Mouse (Mus musculus) intestine, postnatal 0 days (tissue): Measurements from ENCODE around the gene Rnaseh2a. TPM values are rescaled to one million over a fixed set of nuclear protein-coding genes. Genes with fewer than 3 reads are reported as not detected.

Source experiments
- ATAC-seq: fragments of 200-750 bp; cut with Nextera tagmentation; 2 replicates; pipeline ENCODE4 v1.8.0; 2017; ENCODE audit warnings: mild to moderate bottlenecking, moderate TSS enrichment, moderate library complexity
- H3K27ac ChIP-seq: fragments of 300-500 bp; sonication (generic); 2 replicates; pipeline ENCODE4 v1.5.1; 2014; ENCODE audit warnings: mild to moderate bottlenecking, low read depth, low read length, moderate library complexity
- H3K27me3 ChIP-seq: fragments of 300-500 bp; sonication (generic); replicated peaks from 2 replicates; pipeline ENCODE4 v1.6.1; 2014; ENCODE audit warnings: low read length, mixed read lengths; ENCODE audit not compliant: control insufficient read depth, insufficient read depth
- H3K36me3 ChIP-seq: fragments of 300-500 bp; sonication (generic); 2 replicates; pipeline ENCODE4 v1.6.1; 2014; ENCODE audit warnings: mild to moderate bottlenecking, moderate library complexity; ENCODE audit not compliant: control insufficient read depth, insufficient read depth
- H3K4me1 ChIP-seq: fragments of 300-500 bp; sonication (generic); replicated peaks from 2 replicates; pipeline ENCODE4 v1.6.1; 2014; ENCODE audit warnings: antibody characterized with exemption, low read length, mixed read lengths; ENCODE audit not compliant: control insufficient read depth, insufficient read depth
- H3K4me2 ChIP-seq: fragments of 300-500 bp; sonication (generic); replicated peaks from 2 replicates; pipeline ENCODE4 v1.6.1; 2014; ENCODE audit warnings: low read depth, mild to moderate bottlenecking, moderate library complexity
- H3K4me3 ChIP-seq: fragments of 300-500 bp; sonication (generic); 2 replicates; pipeline ENCODE4 v1.5.1; 2014; ENCODE audit warnings: low read depth, low read length
- H3K9ac ChIP-seq: fragments of 300-500 bp; sonication (generic); 2 replicates; pipeline ENCODE4 v1.6.1; 2014; ENCODE audit warnings: mild to moderate bottlenecking, low read depth, low read length
- H3K9me3 ChIP-seq: fragments of 300-500 bp; sonication (generic); 2 replicates; pipeline ENCODE4 v1.6.1; 2016; ENCODE audit warnings: mixed run types; ENCODE audit not compliant: control insufficient read depth
- CTCF ChIP-seq: sonication (generic); IDR thresholded peaks from 2 replicates; pipeline ENCODE4 v1.5.1; 2016; ENCODE audit warnings: low read depth, mild to moderate bottlenecking, control low read depth, antibody characterized with exemption, moderate library complexity
- WGBS: fragments of 180-500 bp; shearing (Covaris S2); extraction: QIAGEN DNeasy Blood & Tissue Kit; methylation state at CpG from one replicate; pipeline ENCODE4 v1.1.7; 2014; 5-methylcytosine and 5-hydroxymethylcytosine counted together
- polyA plus RNA-seq: library from polyadenylated mRNA; unstranded; fragments of >200 nt; fragmentation: Nextera tagmentation; extraction: Ambion mirVana; gene quantifications from 2 replicates; pipeline ENCODE4 v1.2.1, GENCODE M21; 2015

Gene Rnaseh2a
- polyA plus RNA-seq, 1 experiment from 2014 or later = 53.2 TPM

DNA sequence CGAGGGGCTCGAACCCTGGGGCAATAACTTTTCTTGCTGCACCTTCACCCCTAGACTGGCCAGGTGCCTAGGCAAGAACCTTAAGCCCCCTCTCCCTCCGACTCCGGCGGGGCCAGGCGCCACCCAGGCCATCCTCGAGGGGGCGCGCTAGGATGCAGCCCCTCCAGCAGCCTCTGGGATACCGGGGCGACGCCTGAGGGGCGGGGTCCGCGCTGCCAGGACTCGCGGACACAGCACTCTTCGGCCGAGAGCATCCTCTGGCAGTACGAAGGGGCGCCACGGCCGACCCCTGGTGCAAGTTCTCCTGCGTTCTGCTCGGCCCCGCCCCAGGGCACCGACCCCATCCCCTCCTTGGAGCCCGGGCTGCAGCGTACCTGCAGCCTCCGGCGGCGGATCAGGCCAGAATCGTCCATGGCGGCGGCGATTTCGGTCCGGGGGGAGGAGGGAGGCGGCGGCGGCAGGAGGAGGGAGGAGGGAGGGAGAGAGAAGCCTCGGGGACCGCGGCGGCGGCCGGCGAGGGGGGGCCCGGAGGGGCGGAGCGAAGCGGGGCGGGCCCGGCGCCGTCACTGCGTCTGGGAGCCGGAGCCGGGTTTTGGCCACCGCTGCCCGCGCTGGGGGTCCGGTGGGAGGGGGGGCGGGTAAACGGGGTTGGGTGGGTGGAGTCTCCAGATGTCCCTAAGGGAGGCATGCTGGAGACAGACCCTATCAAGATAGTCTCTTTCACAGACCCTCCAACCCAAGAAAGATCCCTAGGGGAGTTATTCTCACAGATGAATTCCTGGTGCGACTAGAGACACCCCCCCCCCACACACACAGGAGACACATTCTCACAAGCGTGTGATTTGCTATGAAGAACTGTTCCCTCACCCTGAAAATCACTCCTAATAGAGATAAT lies 23.7 kb downstream of the Rnaseh2a start:
- no peak overlapping the region for H3K27ac ChIP-seq
- peak overlapping the region; percentile 67 for H3K4me2 ChIP-seq
- TF ChIP-seq CTCF = peak; percentile 43
- H3K4me3 ChIP-seq = peak overlapping the region; percentile 32
- under 1% methylated on average over 51 of the region's 67 CpGs for WGBS
- peak; percentile 28; the same call in 1 of the 2 replicates for ATAC-seq
- no peaks in the 10 kb centered on the region for H3K9me3 ChIP-seq
- H3K4me1 ChIP-seq = no peaks in the 10 kb centered on the region
- H3K9ac ChIP-seq = no peak overlapping the region
- H3K36me3 ChIP-seq = no peaks in the 10 kb centered on the region
- H3K27me3 ChIP-seq = peaks cover 51% of the 10 kb centered on the region

DNA sequence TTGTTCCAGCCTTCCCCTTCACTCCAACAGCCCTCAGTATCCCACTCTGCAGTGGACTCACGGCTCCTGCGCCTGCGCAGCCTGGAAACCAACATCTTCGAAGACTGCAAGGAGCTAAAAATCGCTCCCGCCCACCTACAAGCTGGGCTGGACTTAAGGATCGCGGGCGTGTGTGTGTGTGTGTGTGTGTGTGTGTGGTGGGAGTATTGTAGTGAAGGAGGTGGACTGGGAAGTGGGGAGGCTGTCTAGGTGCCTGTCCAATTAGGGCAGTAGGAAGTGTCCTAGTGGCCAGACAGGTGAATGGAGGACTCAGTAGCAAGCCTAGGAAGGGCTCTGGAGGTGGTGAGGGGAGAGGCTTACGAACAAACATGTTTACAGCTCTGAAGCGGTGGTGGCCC lies 24.3 kb downstream of the Rnaseh2a start:
- H3K27ac ChIP-seq = no peak overlapping the region
- peak; percentile 46; the same call in 1 of the 2 replicates for ATAC-seq
- H3K4me3 ChIP-seq = peak overlapping the region; percentile 32; the same call in 1 of the 2 replicates
- 5% methylated on average over 11 of the region's 11 CpGs for WGBS
- no peak overlapping the region for H3K9ac ChIP-seq
- no peaks in the 10 kb centered on the region for H3K9me3 ChIP-seq
- H3K4me2 ChIP-seq = peak overlapping the region; percentile 67
- H3K36me3 ChIP-seq = no peaks in the 10 kb centered on the region
- TF ChIP-seq CTCF = no peak
- H3K4me1 ChIP-seq = no peaks in the 10 kb centered on the region
- peaks cover 46% of the 10 kb centered on the region for H3K27me3 ChIP-seq

DNA sequence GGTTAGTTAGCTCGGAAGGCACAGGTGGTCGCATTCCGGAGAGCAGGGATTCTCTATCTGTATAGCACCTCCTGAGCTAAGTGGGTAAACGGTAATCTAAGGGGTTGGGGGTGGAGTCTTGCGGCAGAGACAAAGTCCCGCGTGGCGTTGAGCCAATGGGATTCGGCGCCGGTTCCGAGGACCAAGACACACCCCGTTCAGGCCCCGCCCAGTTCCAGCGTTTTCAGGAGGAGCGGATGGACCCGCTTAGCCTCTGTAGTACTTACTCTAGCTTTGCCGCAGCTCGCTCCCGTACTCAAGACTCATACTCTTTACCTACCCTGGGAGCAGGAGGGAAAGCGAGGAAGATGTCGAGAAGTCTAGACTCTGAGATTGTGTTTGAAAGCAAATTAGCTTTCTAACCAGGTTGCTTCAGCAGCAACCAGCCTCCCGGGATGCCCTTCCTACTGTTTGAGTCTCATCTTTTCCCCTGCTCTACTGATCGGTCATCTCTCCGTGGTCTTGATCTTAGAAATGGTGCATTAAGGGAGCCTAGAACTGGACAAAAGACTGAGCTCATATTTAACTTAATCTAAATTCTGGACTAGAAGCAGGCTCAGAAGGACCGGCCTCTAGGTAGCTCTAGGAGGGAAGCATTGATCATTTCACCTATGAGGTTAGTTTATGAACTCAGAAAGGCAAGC lies 24.9 kb downstream of the Rnaseh2a start:
- H3K9ac ChIP-seq = no peak overlapping the region
- H3K4me1 ChIP-seq = no peaks in the 10 kb centered on the region
- no peaks in the 10 kb centered on the region for H3K36me3 ChIP-seq
- no peak overlapping the region for H3K27ac ChIP-seq
- peak overlapping the region; percentile 20; the same call in 1 of the 2 replicates for H3K4me3 ChIP-seq
- H3K9me3 ChIP-seq = no peaks in the 10 kb centered on the region
- no peak for TF ChIP-seq CTCF
- ATAC-seq = no peak
- H3K4me2 ChIP-seq = peak overlapping the region; percentile 27; the same call in 1 of the 2 replicates
- H3K27me3 ChIP-seq = peaks cover 45% of the 10 kb centered on the region
- 4% methylated on average over 26 of the region's 26 CpGs for WGBS

DNA sequence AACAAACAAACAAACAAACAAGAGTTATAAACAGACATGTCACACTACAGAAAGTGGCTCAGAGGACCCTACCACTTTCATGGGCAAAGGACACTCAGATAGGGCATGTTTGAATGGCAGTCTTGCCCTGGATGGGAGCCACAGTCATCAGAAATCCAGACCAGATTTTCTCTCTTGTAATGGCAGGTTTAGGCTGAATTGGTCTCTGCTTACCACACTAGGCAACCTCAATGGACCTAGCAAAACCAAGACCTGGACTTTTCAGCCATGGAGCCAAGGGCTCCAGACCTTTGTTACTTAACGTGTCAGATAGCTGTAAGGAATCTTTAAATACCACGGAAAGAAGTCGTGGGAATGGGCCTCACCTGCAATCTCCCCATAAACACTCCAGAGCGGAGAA lies 25.9 kb downstream of the Rnaseh2a start:
- Histone ChIP-seq H3K27me3 (peaks cover 50% of the 10 kb centered on the region), H3K4me2 (no peak overlapping the region), H3K9me3 (no peaks in the 10 kb centered on the region), H3K27ac (no peak overlapping the region), H3K36me3 (no peaks in the 10 kb centered on the region), H3K4me1 (no peaks in the 10 kb centered on the region), H3K4me3 (no peak overlapping the region), H3K9ac (no peak overlapping the region)
- ATAC-seq = no peak
- 23% methylated on average over 4 of the region's 4 CpGs for WGBS
- no peak for TF ChIP-seq CTCF

DNA sequence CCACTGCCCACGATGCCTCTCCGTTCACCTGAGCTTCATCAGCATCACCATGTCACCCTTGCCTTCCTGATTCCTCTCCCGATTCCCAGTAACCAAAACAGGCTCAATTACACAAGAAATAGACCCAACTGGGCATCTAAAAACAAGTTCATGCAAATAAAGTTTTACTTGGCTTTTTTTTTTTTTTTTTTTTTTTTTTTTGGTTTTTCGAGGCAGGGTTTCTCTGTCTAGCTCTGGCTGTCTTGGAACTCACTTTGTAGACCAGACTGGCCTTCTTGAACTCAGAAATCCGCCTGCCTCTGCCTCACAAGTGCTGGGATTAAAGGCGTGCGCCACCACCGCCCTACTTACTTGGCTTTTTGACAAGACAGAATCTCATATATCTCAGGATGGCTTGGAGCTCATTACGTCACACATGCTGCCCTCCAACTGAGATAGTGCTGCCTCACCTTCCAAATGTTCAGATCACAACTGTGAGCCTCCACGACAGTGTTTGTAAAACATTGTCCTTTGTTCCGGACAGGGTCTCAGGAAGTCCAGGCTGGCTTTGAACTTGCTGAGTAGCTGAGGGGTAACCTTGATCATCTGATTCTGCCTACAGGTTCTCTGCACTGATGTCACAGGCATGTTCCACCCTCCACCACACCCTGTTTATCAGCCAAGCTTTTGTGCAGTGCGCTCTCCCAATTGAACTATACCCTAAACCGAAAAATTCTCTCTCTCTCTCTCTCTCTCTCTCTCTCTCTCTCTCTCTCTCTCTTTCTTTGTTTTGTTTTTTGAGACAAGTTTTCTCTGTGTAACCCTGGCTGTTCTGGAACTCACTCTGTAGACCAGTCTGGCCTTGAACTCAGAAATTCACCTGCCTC lies 31.7 kb downstream of the Rnaseh2a start:
- no peak for ATAC-seq

More for the DNA sequence above, 31.7 kb downstream of the Rnaseh2a start:
- no peak for TF ChIP-seq CTCF
- 58% methylated on average over 13 of the region's 13 CpGs for WGBS
- Histone ChIP-seq H3K4me2 (peak overlapping the region; percentile 62; the same call in 1 of the 2 replicates), H3K4me1 (no peaks in the 10 kb centered on the region), H3K27me3 (peaks cover 59% of the 10 kb centered on the region), H3K36me3 (no peaks in the 10 kb centered on the region), H3K4me3 (peak overlapping the region; percentile 35; the same call in 1 of the 2 replicates), H3K27ac (no peak overlapping the region), H3K9me3 (no peaks in the 10 kb centered on the region), H3K9ac (no peak overlapping the region)
